8 mouse cellular contexts compared by ENCODE assay signal in genomic region chr2:16359341-16359928, GRCm38 (mm10). TPM values are rescaled to one million over a fixed set of nuclear protein-coding genes. Genes with fewer than 3 reads are reported as not detected.
DNase-seq lines count a peak whose midpoint lies in the region; ATAC-seq lines count a peak whose summit lies in the region.

No protein-coding gene starts in this region.

- WGBS in heart, embryonic 10.5 days = 65% methylated on average over 3 of the region's 3 CpGs
- 72% methylated on average over 3 of the region's 3 CpGs for WGBS in hindbrain, embryonic 12.5 days
- 31% methylated on average over 3 of the region's 3 CpGs for WGBS in lung, embryonic 16.5 days

- peak; percentile 56 for DNase-seq in heart, adult 8-10 months (ENCODE audit: low spot score)
- no peak for DNase-seq in heart, embryonic 10.5 days (ENCODE audit: low spot score)
- DNase-seq in 3T3-L1 (ENCODE audit: low read depth, low spot score) = peak; percentile 21
- peak; percentile 81 for DNase-seq in brain, adult 2 months (ENCODE audit: low read depth, low spot score)
- no peak for DNase-seq in spleen, postnatal 10 days (ENCODE audit: low spot score in 2 of 2)
- DNase-seq in urinary bladder, postnatal 25 days (ENCODE audit: low spot score) = no peak

- no peak overlapping the region for H3K9ac ChIP-seq in hindbrain, embryonic 12.5 days
- H3K9ac ChIP-seq in lung, embryonic 16.5 days (ENCODE audit: low read length) = no peak overlapping the region

- no peaks in the 10 kb centered on the region for H3K36me3 ChIP-seq in heart, embryonic 10.5 days
- H3K36me3 ChIP-seq in hindbrain, embryonic 12.5 days = no peaks in the 10 kb centered on the region
- H3K36me3 ChIP-seq in lung, embryonic 16.5 days (ENCODE audit: control insufficient read depth, insufficient read depth, low read length) = no peaks in the 10 kb centered on the region

- ATAC-seq in hindbrain, embryonic 12.5 days (ENCODE audit: low FRiP score) = no peak
- no peak for ATAC-seq in lung, embryonic 16.5 days (ENCODE audit: low read depth)

- no peak overlapping the region for H3K4me3 ChIP-seq in heart, embryonic 10.5 days
- H3K4me3 ChIP-seq in hindbrain, embryonic 12.5 days = no peak overlapping the region
- peak overlapping the region; percentile 19 for H3K4me3 ChIP-seq in lung, embryonic 16.5 days (ENCODE audit: low read length)

- no peak overlapping the region for H3K27ac ChIP-seq in heart, embryonic 10.5 days
- no peak overlapping the region for H3K27ac ChIP-seq in hindbrain, embryonic 12.5 days
- no peak overlapping the region for H3K27ac ChIP-seq in lung, embryonic 16.5 days (ENCODE audit: low read length)

- H3K4me2 ChIP-seq in hindbrain, embryonic 12.5 days (replicated peaks) = 0 out of 2 replicates have a peak overlapping the region, but pooled peaks have one; percentile 17
- peak overlapping the region; percentile 41 for H3K4me2 ChIP-seq in lung, embryonic 16.5 days (ENCODE audit: low read depth, low read length)

- H3K27me3 ChIP-seq in heart, embryonic 10.5 days (ENCODE audit: insufficient read depth, poor library complexity, severe bottlenecking) = peaks cover 6% of the 10 kb centered on the region; the same call in 1 of the 2 replicates
- H3K27me3 ChIP-seq in hindbrain, embryonic 12.5 days = peaks cover 12% of the 10 kb centered on the region
- no peaks in the 10 kb centered on the region for H3K27me3 ChIP-seq in lung, embryonic 16.5 days (ENCODE audit: control insufficient read depth, insufficient read depth, low read depth, low read length)

- H3K9me3 ChIP-seq in heart, embryonic 10.5 days = no peaks in the 10 kb centered on the region
- no peaks in the 10 kb centered on the region for H3K9me3 ChIP-seq in hindbrain, embryonic 12.5 days (replicated peaks)
- no peaks in the 10 kb centered on the region for H3K9me3 ChIP-seq in lung, embryonic 16.5 days (ENCODE audit: control insufficient read depth, low read length)

- H3K4me1 ChIP-seq in heart, embryonic 10.5 days = 0 out of 2 replicates have a peak, but pooled peaks cover 7% of the 10 kb centered on the region
- peaks cover 8% of the 10 kb centered on the region; the same call in 1 of the 2 replicates for H3K4me1 ChIP-seq in hindbrain, embryonic 12.5 days
- peaks cover 16% of the 10 kb centered on the region for H3K4me1 ChIP-seq in lung, embryonic 16.5 days (replicated peaks; ENCODE audit: control insufficient read depth, insufficient read depth, low read length)

RNA-seq across cellular contexts. Expression of gene Plxdc2, which starts 3.3 kb away (rescaled TPM):
- total RNA-seq in heart, adult 8-10 months (2022) = 10 to 100 TPM; 16.7 to 20.7 (median 18.2) TPM
- polyA plus RNA-seq in heart, embryonic 10.5 days (2016; fragmentation: Nextera tagmentation; extraction: Ambion mirVana) = 16.8 and 20.4 TPM in 2 replicates
- polyA plus RNA-seq in hindbrain, embryonic 12.5 days (2016; fragmentation: Nextera tagmentation; extraction: Ambion mirVana) = 27.3 and 29.1 TPM in 2 replicates
- 70.1 TPM in 2 replicates for polyA plus RNA-seq in lung, embryonic 16.5 days (2015; fragmentation: Nextera tagmentation; extraction: Ambion mirVana)

Comparison
In these comparisons a context has a peak if more than half of its experiments do, and no peak if none do; other contexts are left out.
1. DNase-seq: peak in heart, adult 8-10 months (single experiment), 3T3-L1 (single experiment) and brain, adult 2 months (single experiment); none in heart, embryonic 10.5 days (single experiment), spleen, postnatal 10 days (0 of 2) and urinary bladder, postnatal 25 days (single experiment).